Mouse (Mus musculus) cerebellum, adult 11 months (tissue): Measurements from ENCODE around the gene Zfp683.
A peak's percentile ranks its signal among the peaks of the same experiment; 100 is the strongest.

ENCODE experiments used
- DNase-seq: peaks from one replicate; pipeline ENCODE4 v3.0.0; 2022

Gene Zfp683

GRCm38 (mm10) chr4:134053538-134053937, at the start of gene Zfp683:
Zfp683 (plus strand) TSS chr4:134053838.
- no peak for DNase-seq

GRCm38 (mm10) chr4:134005581-134006358, 47.9 kb upstream of the Zfp683 start:
- no peak for DNase-seq

- DNase-seq: no peak
These were observed 46.8 kb upstream of the Zfp683 start for GRCm38 (mm10) chr4:134006845-134007244.

DNA sequence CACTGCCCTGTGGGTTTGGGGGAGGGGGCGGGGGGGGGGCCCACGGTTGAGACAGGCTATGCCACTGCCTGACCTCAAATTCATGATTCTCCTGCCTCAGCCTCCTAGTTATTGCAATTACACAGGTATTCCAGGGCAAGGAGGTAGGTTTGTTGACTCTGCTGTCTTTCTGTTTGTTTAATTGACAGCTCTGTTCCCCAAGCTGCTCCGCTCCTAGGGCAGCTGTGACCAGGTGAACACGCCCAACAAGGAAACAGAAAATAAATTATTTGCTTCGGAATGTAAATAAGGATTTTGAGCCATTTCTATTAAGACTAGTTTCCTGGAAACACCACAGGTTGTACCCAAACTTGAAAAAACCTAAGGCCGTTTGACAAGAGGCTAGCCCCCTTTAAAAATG, 43.9 kb upstream of the Zfp683 start:
- no peak for DNase-seq

DNA sequence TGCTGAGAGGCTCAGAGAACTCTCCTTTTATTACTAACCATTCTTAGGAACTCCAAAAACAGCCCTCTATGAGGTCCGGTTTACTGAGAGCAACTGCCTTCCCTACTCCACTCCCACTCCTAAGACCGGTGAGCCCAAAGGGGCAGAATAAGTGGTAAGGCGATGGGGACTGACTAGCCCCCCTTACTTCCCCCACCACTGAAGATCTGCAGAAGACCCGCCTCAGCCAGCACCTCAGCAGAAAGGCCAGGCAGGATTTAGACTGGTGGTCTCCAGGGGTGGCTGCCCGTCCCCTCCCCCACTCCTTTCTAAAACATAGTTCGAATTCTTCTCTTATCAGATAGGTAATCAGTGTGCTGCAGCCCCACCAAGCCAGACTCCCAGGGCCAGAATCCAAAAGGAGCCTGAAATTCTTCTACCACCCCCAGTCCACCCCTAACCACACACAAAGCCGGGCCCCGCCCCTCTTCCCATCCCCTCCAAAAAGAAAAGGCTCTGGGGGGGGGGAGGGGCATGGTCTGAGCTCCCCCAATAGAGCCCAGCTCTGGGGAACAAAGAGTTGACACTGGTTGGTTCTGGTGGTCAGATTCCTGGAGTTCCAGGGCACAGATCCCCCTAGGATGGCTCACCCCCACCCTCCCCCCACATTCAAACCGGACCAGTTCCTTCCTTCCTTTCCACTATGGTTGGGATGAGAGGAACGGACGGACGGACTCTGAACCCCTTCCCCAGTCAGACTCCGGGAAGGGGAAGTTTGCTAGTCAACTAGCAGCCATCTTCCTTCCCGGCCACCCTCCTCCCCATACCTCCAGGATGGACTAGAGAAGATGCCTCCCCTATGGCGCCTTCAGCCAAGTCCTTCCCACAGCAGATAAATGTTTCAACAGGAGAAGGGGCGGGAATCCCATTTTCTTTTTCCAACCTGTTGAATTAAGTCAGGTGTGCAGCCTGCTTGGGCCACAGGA, 41.9 kb upstream of the Zfp683 start:
- DNase-seq: no peak

DNA sequence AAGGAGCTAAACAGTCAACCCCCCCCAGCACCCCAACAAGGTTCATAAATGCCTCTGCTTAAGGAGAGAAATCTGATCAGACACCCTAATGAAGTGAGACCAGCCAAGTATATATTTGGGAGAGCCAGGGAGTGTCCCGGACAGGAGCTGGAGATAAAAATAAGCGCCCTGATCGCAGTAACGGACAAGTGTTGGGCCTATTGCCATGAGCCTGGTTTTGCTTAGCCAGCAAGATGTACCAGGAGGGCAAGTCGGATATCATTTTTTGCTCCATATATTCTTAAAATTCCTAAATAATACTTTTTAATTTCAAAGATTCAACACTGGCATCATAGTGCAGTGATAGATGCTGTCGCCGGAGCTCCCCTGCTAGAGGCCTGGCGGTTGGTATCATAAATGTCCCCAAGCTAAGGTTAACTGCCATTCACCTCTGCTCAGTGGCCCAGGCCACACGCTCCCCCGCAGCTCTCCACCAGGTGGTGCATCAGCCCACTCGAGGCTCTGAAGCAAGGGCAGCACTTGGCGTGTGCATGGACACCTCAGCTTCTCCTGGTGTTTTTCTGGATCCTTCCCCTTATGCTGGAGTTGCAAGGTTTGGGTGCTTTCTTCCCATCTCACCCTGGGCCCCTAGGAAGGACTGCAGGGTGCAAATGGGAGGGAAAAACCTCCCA, 40.6 kb upstream of the Zfp683 start:
- no peak for DNase-seq

DNA sequence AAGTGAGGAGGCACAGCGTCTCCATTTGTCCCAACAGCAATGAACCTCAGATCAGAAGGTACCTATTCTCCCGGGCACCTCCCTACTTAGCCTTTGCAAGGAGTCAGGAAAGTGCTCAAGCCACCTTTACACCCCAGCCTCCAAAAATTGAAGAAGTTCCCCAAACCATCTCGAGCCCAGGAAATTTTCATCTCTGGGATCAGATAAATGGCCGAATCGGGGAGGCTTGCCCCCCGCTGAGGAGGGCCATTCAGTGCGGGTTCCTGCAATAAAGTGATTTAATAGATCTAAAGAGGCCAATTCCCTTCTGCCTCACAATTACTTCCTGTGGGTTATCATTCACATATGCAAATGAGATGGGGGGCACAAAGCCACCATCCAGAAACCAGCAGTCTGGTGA, 37.4 kb upstream of the Zfp683 start:
- no peak for DNase-seq

DNA sequence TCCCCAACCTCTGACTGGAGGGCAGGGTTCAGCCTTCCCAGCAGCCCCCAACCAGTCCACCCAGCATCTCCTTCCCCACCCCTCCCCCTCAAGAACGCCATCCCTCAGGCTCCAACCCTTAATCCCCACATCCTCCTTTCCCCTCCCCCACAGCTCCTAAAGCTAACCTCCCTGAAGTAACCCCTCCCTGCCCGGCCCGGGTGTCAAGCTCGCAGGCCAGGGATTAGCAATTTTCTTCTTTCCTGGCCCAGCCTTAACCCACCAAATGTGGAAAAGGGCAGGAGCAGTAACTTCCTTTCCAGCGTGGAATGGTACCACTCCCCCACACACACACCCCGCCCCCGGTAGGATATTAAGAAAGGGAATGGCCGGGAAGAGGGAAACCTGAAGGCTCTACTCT, 36.9 kb upstream of the Zfp683 start:
- DNase-seq: no peak

DNA sequence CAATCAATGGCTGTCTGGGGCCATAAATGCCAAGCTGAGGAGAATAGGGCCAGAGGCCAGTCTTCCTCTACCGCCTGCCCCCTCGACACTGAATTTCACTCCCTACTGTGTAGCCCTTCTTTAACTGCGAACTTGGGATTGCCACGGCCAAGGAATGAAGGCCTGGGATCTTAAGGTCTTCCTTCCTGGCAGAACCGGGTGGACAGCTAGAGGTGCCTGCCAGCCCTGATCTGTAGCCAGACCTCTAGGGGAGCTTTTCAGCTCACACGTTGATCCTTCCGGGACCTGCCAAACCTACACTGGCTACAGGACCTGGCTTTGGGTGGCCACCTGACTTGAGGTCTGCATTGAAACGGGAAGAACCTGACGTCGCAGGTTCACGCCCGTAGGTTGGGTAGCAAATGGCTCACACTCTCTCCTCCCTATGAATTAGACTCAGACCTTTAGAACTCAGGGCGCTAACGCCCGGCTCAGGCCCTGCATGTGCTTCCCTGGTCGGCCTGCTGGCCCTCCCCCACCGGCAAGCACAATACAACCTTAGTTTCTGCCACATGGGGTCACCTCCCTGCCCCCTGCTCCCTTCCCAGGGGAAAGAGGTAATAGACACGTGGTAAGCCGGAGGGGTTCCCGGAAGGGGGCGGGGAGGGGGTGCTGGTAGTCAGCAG, 36.3 kb upstream of the Zfp683 start:
- DNase-seq: no peak

GRCm38 (mm10) chr4:134018038-134018778, 35.4 kb upstream of the Zfp683 start:
- no peak for DNase-seq

- no peak for DNase-seq
These were observed 34.9 kb upstream of the Zfp683 start, which contains the start of gene Lin28a for GRCm38 (mm10) chr4:134018779-134019145. Lin28a (minus strand) TSS chr4:134018841.

GRCm38 (mm10) chr4:134019210-134019609, 34.4 kb upstream of the Zfp683 start:
- DNase-seq: no peak

DNA sequence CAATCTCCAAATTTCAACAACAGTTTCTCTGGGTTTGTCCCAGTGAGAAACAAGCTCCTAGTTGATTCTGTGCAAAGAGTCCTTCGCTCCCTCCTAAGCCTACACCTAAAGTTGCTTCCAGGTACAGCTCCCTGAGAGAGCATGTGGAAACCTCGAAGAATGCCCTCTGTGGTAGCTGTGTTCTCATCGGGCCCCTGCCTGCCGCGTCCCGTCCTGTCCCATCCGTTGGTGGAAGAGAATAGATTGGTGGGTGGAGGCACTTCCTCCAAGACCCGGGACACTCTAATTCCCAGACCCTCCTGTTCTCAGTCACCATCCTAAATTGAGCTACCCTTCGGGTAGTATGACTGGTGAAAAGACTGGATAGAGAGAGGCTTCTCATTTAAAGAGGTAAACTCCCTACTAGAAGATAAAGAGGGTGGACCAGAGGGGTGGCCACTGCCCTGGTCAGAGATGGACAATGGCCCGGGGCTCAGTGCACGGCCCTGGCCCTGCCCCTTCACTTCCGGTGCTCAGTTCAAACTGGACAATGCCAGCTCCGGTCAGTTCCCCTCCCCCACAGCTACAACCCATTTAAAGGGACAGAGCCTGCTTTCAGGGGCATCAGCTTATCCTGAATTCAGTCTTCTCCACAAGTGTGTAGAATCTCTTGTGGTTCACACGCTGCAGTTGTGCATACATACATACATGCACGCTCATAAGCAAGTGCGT, 33.8 kb upstream of the Zfp683 start:
- peak; percentile 61 for DNase-seq

DNA sequence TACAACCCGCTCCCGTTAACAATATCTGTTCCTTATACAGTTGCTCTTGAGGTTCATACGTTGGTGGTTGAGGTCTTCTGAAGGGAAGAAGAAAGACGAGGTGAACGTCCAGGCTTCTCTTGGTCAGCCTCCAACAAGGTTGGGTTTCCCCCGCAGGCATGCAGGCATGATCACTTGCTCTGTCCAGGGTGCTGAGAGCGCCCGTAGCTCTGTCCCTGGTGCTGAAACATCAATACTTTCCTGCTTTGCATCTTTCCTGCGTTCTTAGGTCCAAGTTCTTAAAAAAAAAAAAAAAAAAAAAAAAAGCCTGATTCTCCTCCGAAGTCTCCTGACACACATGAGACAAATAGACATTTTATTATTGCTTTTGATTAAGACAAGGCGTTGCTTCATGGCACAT, 33.0 kb upstream of the Zfp683 start:
- no peak for DNase-seq

- DNase-seq: no peak
These were observed 27.8 kb upstream of the Zfp683 start for GRCm38 (mm10) chr4:134025802-134026201.

- DNase-seq: peak; percentile 74
These were observed 17.7 kb upstream of the Zfp683 start for GRCm38 (mm10) chr4:134035953-134036352.

DNA sequence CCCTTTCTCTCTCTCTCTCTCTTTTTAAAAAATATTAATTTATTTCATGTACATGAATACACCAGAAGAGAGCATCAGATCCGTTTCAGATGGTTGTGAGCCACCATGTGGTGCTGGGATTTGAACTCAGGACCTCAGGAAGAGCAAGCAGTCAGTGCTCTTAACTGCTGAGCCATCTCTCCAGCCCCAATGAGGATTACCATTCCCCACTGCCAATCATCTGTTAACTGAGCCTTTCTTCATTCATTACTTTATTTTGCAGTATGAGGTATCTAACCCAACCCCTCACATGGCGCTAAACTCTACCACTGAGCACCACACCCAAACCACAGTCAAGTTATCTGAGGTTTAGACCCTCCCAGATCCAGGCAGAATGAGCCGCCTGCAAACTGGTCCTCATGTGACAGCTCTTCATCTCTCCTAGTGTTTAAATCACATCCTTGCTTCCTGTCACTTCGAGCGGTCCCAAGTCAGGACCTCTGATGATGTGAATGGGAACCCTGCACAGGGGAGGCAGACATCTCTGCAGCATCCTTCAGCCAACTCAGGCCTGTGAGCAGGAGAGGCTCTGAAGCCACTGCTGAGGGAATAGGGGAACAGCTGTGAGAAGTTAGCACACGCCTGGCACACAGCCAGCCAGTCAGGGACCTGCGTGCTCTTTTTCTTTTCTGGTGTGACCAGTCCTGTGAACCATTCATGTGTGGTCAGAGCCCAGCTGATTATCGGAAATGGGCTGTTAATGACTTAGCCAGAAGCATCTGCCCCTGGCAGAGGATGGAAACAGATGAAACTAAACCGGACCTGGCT, 12.1 kb upstream of the Zfp683 start:
- DNase-seq: no peak

DNA sequence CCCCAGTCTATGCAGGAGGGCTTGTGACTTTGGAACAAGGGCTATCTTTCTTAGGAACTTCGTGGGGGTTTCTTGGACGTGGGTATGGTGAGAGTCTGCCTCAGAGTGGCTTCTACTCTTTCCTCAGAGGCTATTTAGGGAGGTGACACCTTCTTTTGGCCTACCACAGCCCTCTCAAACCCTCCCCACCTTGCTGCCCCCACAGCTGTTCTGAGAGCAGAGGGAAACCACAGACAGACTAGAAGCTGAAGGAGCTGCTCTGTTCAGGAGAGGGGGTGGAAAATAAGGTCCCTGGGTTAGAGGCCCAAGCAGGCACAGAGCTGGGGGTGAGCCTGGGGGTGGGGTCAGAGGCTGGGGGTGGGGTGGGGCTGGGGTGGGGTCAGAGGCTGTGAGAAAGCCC, 10.6 kb upstream of the Zfp683 start:
- no peak for DNase-seq

DNA sequence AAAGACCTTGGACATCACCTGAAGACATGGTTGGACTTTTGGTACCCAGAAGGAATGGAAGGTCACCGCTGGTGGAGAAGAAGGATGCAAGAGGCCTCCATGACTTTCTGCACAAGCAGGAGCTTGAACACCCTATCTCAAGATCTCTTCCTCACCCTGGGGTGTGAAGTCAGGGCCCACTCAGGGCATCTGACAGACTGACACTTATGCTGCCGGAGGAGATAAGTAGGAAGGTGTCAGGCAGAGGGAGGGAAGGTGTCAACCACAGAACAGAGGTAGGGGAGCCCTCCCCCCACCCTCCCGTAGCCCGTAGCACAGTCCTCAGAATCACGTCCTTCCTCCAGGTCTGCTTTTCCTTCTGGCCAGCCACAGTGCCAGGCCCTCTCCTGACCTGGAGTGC, 6.0 kb upstream of the Zfp683 start:
- no peak for DNase-seq

DNA sequence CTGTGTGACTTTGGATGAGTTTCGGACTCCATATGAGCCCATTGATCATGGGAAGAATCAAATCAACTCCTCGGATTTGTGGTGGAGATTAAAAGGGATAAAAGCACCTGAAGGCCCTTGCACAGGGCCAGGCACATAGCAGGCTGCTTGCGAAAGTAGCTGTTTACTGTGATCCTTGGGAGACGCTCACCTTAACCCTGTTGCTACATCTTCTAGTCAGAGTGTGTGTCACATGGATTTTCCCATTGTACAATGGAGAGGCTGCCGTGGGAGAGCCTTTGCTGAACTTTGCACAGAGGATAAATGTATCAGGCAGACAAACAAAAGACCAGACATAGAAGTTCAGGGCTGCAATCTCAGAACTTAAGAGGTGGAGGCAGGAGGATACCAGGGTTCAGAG, 1.7 kb upstream of the Zfp683 start:
- DNase-seq: no peak

DNA sequence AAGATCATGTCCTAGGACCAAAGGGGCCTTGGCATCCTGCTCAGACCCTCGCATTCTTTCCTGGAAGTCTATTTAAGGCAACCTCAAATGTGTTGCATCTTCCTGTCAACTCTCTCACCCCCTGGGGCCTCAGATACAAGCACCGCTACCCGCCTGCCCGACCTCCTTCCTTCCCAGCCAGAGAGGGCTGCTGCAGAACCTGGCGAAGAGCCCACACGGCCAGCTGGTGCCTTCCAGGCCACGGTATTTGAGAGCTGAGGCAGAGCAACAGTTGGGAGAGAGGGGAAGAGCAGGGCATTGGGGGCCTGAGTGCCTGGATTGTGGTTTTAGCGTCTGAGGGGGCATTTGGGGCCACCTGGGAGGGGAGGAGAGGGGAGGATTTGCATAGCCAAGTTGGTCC, 1.1 kb upstream of the Zfp683 start:
- DNase-seq: peak; percentile 62
